Mouse (Mus musculus): ENCODE measurements around the gene Fam92b. TPM values are rescaled to one million over a fixed set of nuclear protein-coding genes. Genes with fewer than 3 reads are reported as not detected.

Fam92b gene
- polyA plus RNA-seq, 1 experiment = not detected

GRCm38 (mm10) chr8:120181274-120181673 is 4.0 kb upstream of the Fam92b start:
- H3K9me3 ChIP-seq (ENCODE audit: control insufficient read depth, low read length) = no peaks in the 10 kb centered on the region
- H3K36me3 ChIP-seq (ENCODE audit: control insufficient read depth) = no peaks in the 10 kb centered on the region
- peaks cover 24% of the 10 kb centered on the region for H3K27me3 ChIP-seq (ENCODE audit: control insufficient read depth)
- TF ChIP-seq GATA1 (IDR thresholded peaks at IDR 0.05; ENCODE audit: low read length) (no peak), TAL1 (IDR thresholded peaks at IDR 0.05; ENCODE audit: low read length) (no peak)
- H3K4me3 ChIP-seq (replicated peaks) = no peak overlapping the region
- H3K4me1 ChIP-seq (ENCODE audit: control insufficient read depth) = peaks cover 3% of the 10 kb centered on the region; the same call in 1 of the 2 replicates

DNA sequence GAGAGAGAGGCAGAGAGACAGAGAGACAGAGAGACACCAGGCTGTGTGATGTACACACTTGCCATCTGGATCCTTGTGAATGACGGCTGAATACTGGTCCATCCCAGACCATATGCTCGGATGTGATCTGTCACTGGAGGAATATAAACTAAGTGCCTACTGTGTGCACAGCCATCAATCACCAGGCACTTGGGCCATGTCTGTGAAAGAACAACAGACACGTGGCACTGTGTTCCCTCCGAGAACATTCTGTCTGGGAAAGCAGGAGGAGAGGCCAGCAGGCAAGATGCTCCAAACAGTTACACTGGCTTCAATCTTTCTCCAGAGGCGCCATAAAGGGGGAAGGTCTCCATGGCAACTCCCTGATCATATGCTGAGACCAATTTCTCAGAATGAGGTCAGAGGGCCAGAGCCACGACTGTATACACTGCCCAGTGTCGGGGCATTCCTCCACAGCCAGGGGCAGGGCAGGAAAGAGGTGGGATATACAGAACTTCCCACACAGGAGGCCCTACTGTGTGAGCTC is 3.2 kb upstream of the Fam92b start:
- Histone ChIP-seq H3K27me3 (ENCODE audit: control insufficient read depth) (peaks cover 28% of the 10 kb centered on the region), H3K4me3 (replicated peaks) (no peak overlapping the region), H3K36me3 (ENCODE audit: control insufficient read depth) (no peaks in the 10 kb centered on the region), H3K4me1 (ENCODE audit: control insufficient read depth) (peaks cover 3% of the 10 kb centered on the region; the same call in 1 of the 2 replicates), H3K9me3 (ENCODE audit: control insufficient read depth, low read length) (no peaks in the 10 kb centered on the region)
- TF ChIP-seq GATA1 (IDR thresholded peaks at IDR 0.05; ENCODE audit: low read length) (no peak), TAL1 (IDR thresholded peaks at IDR 0.05; ENCODE audit: low read length) (no peak)

- TF ChIP-seq GATA1 (IDR thresholded peaks at IDR 0.05; ENCODE audit: low read length) = no peak
- TF ChIP-seq TAL1 (IDR thresholded peaks at IDR 0.05; ENCODE audit: low read length) = no peak
- Histone ChIP-seq H3K27me3 (ENCODE audit: control insufficient read depth) (peaks cover 37% of the 10 kb centered on the region), H3K36me3 (ENCODE audit: control insufficient read depth) (no peaks in the 10 kb centered on the region), H3K9me3 (ENCODE audit: control insufficient read depth, low read length) (no peaks in the 10 kb centered on the region), H3K4me1 (ENCODE audit: control insufficient read depth) (peaks cover 3% of the 10 kb centered on the region; the same call in 1 of the 2 replicates), H3K4me3 (replicated peaks) (no peak overlapping the region)
Observed at GRCm38 (mm10) chr8:120179027-120179431, 1.8 kb upstream of the Fam92b start.

- Histone ChIP-seq H3K4me3 (replicated peaks) (no peak overlapping the region), H3K4me1 (ENCODE audit: control insufficient read depth) (peaks cover 3% of the 10 kb centered on the region; the same call in 1 of the 2 replicates), H3K27me3 (ENCODE audit: control insufficient read depth) (peaks cover 37% of the 10 kb centered on the region), H3K9me3 (ENCODE audit: control insufficient read depth, low read length) (no peaks in the 10 kb centered on the region), H3K36me3 (ENCODE audit: control insufficient read depth) (no peaks in the 10 kb centered on the region)
- no peak for TF ChIP-seq GATA1 (IDR thresholded peaks at IDR 0.05; ENCODE audit: low read length)
- TF ChIP-seq TAL1 (IDR thresholded peaks at IDR 0.05; ENCODE audit: low read length) = no peak
Observed at GRCm38 (mm10) chr8:120178124-120178514, 853 bp upstream of the Fam92b start.

GRCm38 (mm10) chr8:120176605-120177004 is 661 bp downstream of the Fam92b start:
- Histone ChIP-seq H3K27me3 (ENCODE audit: control insufficient read depth) (peaks cover 37% of the 10 kb centered on the region), H3K4me3 (replicated peaks) (no peak overlapping the region), H3K4me1 (ENCODE audit: control insufficient read depth) (peaks cover 3% of the 10 kb centered on the region; the same call in 1 of the 2 replicates), H3K9me3 (ENCODE audit: control insufficient read depth, low read length) (no peaks in the 10 kb centered on the region), H3K36me3 (ENCODE audit: control insufficient read depth) (no peaks in the 10 kb centered on the region)
- TF ChIP-seq TAL1 (IDR thresholded peaks at IDR 0.05; ENCODE audit: low read length) (no peak), GATA1 (IDR thresholded peaks at IDR 0.05; ENCODE audit: low read length) (no peak)

DNA sequence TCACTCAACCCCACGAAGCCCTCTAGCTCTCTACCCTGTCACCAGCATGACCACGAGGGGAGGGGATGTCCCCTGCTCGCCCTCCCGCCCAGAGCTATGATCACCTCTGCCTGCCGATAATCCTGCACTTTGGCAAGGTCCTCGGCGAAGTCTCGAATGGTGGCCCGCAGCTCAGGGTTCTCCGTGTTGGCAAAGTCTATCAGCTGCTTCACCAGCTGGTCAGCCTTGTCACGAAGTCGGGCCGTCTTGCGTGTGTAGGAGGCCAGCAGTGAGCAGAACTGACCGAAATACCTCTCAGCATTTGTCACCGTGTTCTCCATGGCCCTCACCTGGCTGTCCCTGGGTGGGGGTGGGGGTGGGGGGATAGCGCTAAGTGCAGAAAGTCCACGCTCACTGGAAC is 2.7 kb downstream of the Fam92b start:
- H3K27me3 ChIP-seq (ENCODE audit: control insufficient read depth) = peaks cover 37% of the 10 kb centered on the region
- peaks cover 3% of the 10 kb centered on the region; the same call in 1 of the 2 replicates for H3K4me1 ChIP-seq (ENCODE audit: control insufficient read depth)

DNA sequence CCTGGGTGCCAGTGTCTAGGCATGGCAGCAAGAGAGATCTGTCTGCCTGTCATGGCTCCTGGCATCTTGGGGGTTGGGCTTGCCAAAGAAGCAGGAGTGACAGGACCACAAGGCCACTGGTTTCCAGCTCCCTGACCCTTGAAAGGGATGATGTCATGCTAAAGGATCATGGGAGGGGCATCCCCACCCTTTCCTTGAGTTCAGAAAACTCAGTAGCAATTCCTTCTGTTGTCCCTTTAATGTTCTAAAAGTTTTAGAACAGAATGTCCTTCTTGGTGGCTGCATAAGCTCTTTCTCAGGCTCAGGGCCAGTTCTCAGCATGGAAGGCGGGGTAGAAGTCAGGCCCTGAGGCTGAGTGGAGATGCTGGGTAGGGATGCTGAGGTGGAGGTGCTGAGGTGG is 4.1 kb downstream of the Fam92b start:
- TF ChIP-seq TAL1 (IDR thresholded peaks at IDR 0.05; ENCODE audit: low read length) = no peak
- TF ChIP-seq GATA1 (IDR thresholded peaks at IDR 0.05; ENCODE audit: low read length) = no peak
- H3K36me3 ChIP-seq (ENCODE audit: control insufficient read depth) = no peaks in the 10 kb centered on the region
- H3K4me1 ChIP-seq (ENCODE audit: control insufficient read depth) = no peaks in the 10 kb centered on the region
- peaks cover 34% of the 10 kb centered on the region for H3K27me3 ChIP-seq (ENCODE audit: control insufficient read depth)
- H3K9me3 ChIP-seq (ENCODE audit: control insufficient read depth, low read length) = no peaks in the 10 kb centered on the region
- no peak overlapping the region for H3K4me3 ChIP-seq (replicated peaks)

More for the DNA sequence above, 2.7 kb downstream of the Fam92b start:
- TF ChIP-seq TAL1 (IDR thresholded peaks at IDR 0.05; ENCODE audit: low read length) (no peak), GATA1 (IDR thresholded peaks at IDR 0.05; ENCODE audit: low read length) (no peak)
- Histone ChIP-seq H3K4me3 (replicated peaks) (no peak overlapping the region), H3K36me3 (ENCODE audit: control insufficient read depth) (no peaks in the 10 kb centered on the region), H3K9me3 (ENCODE audit: control insufficient read depth, low read length) (no peaks in the 10 kb centered on the region)

DNA sequence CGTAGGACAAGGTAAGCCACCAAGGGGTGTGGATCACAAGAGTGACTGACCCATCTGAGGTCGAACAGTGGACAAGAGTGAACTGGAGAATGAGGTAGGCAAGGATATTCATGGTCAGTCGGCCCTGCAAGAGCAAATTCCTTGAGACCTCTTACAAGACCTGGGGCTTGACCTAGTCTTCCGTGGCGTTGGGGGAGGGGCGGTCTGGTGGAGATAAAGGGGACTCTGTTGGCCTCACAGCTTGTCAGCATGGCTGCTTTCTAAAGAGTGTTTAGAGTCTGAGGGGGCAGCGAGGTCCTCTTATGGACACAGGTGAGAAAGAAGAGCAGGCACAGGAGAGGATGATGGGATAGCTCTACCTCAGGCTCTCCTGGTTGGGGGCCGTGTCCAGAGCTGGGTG is 8.1 kb downstream of the Fam92b start:
- Histone ChIP-seq H3K9me3 (ENCODE audit: control insufficient read depth, low read length) (no peaks in the 10 kb centered on the region), H3K36me3 (ENCODE audit: control insufficient read depth) (no peaks in the 10 kb centered on the region), H3K27me3 (ENCODE audit: control insufficient read depth) (peaks cover 3% of the 10 kb centered on the region), H3K4me1 (ENCODE audit: control insufficient read depth) (no peaks in the 10 kb centered on the region), H3K4me3 (replicated peaks) (no peak overlapping the region)
- no peak for TF ChIP-seq GATA1 (IDR thresholded peaks at IDR 0.05; ENCODE audit: low read length)
- no peak for TF ChIP-seq TAL1 (IDR thresholded peaks at IDR 0.05; ENCODE audit: low read length)

DNA sequence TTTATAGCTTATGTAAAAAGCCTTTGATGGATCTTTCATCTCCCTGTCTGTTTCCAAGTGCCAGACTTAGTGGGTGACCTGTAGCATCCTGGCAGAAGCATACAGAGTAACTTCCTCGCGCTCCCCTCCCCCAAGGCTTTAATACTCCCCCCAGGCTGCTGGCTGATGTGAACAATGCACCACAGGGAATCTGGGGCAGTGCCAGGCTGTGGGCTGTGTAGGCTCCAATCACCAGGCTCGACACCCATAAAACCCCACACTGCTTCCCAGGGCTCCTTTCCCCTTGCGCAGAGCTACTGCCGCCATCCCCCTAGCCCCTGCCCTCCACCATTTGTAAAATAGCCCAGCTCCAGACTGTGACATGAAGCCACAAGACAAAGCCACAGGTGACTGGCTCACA is 9.4 kb downstream of the Fam92b start:
- no peaks in the 10 kb centered on the region for H3K4me1 ChIP-seq (ENCODE audit: control insufficient read depth)
- no peaks in the 10 kb centered on the region for H3K9me3 ChIP-seq (ENCODE audit: control insufficient read depth, low read length)
- H3K27me3 ChIP-seq (ENCODE audit: control insufficient read depth) = peaks cover 3% of the 10 kb centered on the region
- H3K4me3 ChIP-seq (replicated peaks) = no peak overlapping the region
- H3K36me3 ChIP-seq (ENCODE audit: control insufficient read depth) = no peaks in the 10 kb centered on the region
- TF ChIP-seq TAL1 (IDR thresholded peaks at IDR 0.05; ENCODE audit: low read length) (no peak), GATA1 (IDR thresholded peaks at IDR 0.05; ENCODE audit: low read length) (no peak)

DNA sequence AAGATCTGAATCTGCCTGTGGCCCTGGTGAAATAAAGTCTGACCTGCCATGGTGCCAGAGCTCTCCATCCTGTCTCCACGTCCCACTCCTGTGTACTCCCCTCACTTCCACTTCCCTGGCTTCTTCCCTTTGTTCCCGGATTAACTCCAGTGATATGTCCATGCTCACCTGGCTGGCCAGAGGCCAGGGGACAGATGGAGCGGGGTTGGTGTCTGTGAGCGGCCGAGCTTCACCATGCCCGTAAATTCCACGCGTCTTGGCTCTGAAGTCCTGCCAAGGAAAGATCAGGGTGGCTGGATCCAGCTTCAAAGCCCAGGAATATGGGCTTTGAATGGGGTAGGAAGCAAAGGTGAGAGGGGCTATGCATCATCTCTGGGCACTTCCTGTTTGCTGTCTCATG is 10.1 kb downstream of the Fam92b start:
- Histone ChIP-seq H3K9me3 (ENCODE audit: control insufficient read depth, low read length) (no peaks in the 10 kb centered on the region), H3K4me3 (replicated peaks) (no peak overlapping the region), H3K4me1 (ENCODE audit: control insufficient read depth) (no peaks in the 10 kb centered on the region), H3K36me3 (ENCODE audit: control insufficient read depth) (no peaks in the 10 kb centered on the region), H3K27me3 (ENCODE audit: control insufficient read depth) (peaks cover 3% of the 10 kb centered on the region)
- TF ChIP-seq TAL1 (IDR thresholded peaks at IDR 0.05; ENCODE audit: low read length) (no peak), GATA1 (IDR thresholded peaks at IDR 0.05; ENCODE audit: low read length) (no peak)

Measured in erythroblast, embryonic 14.5 days (primary cell).